Mouse (Mus musculus): ENCODE data around the gene Fer. TPM values are rescaled to one million over a fixed set of nuclear protein-coding genes. Genes with fewer than 3 reads are reported as not detected.
A peak's percentile ranks its signal among the peaks of the same experiment; 100 is the strongest.

The Fer gene
- polyA plus RNA-seq, 1 experiment, result 10.9 TPM

DNA sequence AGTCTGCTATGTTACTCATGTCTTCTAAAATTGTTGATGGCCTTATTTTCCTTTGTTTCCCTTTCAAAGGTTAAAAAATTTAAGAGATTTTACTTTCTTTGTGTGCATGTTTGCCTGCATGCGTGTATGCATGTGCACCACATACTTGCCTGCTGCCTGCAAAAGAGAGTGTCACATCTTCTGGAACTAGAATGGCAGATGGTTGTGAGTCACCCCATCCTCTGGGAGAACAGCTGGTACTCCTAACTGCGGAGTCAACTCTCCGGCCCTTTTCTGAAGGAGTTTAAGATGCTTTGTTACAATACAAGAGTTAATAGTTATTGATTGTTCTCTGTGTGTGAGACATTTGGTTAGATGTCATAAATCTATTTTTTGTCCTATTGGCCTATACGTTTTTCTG lies 16.0 kb downstream of the Fer start:
- Histone ChIP-seq H3K79me2 (ENCODE audit: control insufficient read depth, insufficient read depth) (peaks cover 70% of the 10 kb centered on the region), H3K4me2 (ENCODE audit: low read depth) (peak overlapping the region; percentile 27), H3K36me3 (ENCODE audit: control insufficient read depth, insufficient read depth) (no peaks in the 10 kb centered on the region), H3ac (ENCODE audit: control insufficient read depth, insufficient read length) (no peak overlapping the region), H3K4me3 (no peak overlapping the region), H3K27me3 (ENCODE audit: control insufficient read depth, insufficient read depth, insufficient read length) (no peaks in the 10 kb centered on the region)
- TF ChIP-seq TCF12 (IDR thresholded peaks at IDR 0.05; ENCODE audit: insufficient read depth, poor library complexity, severe bottlenecking), result peak; percentile 63
- peak in 2 of 3 experiments; percentile 60 to 84 for TF ChIP-seq MYOG (IDR thresholded peaks at IDR 0.05; ENCODE audit: control insufficient read depth in 1 of 3, insufficient read depth in 1 of 3, insufficient read length in 2 of 3, low read depth in 2 of 3)
- no peak for TF ChIP-seq MAX (IDR thresholded peaks at IDR 0.05; ENCODE audit: low read depth)
- peak; percentile 69 to 95 (median 94) for TF ChIP-seq MYOD1 (IDR thresholded peaks at IDR 0.05; ENCODE audit: control insufficient read depth in 1 of 3, insufficient read length in 2 of 3, low read depth in 2 of 3)

- Histone ChIP-seq H3K27me3 (ENCODE audit: control insufficient read depth, insufficient read depth, insufficient read length) (no peaks in the 10 kb centered on the region), H3K79me2 (ENCODE audit: control insufficient read depth, insufficient read depth) (peaks cover 69% of the 10 kb centered on the region), H3K36me3 (ENCODE audit: control insufficient read depth, insufficient read depth) (no peaks in the 10 kb centered on the region), H3K4me2 (ENCODE audit: low read depth) (no peak overlapping the region), H3K4me3 (no peak overlapping the region), H3ac (ENCODE audit: control insufficient read depth, insufficient read length) (no peak overlapping the region)
- TF ChIP-seq MYOG (IDR thresholded peaks at IDR 0.05; ENCODE audit: control insufficient read depth in 1 of 3, insufficient read depth in 1 of 3, insufficient read length in 2 of 3, low read depth in 2 of 3) (no peak), POLR2A (IDR thresholded peaks at IDR 0.05; ENCODE audit: insufficient read length, low read depth) (no peak), MAX (IDR thresholded peaks at IDR 0.05; ENCODE audit: low read depth) (no peak), USF1 (IDR thresholded peaks at IDR 0.05; ENCODE audit: low read depth) (no peak)
Observed at GRCm38 (mm10) chr17:63880009-63880408, 17.1 kb downstream of the Fer start.

- Histone ChIP-seq H3K4me2 (ENCODE audit: low read depth) (no peak overlapping the region), H3K36me3 (ENCODE audit: control insufficient read depth, insufficient read depth) (no peaks in the 10 kb centered on the region), H3K27me3 (ENCODE audit: control insufficient read depth, insufficient read depth, insufficient read length) (no peaks in the 10 kb centered on the region), H3ac (ENCODE audit: control insufficient read depth, insufficient read length) (no peak overlapping the region), H3K4me3 (no peak overlapping the region), H3K79me2 (ENCODE audit: control insufficient read depth, insufficient read depth) (peaks cover 52% of the 10 kb centered on the region)
- TF ChIP-seq CEBPB (IDR thresholded peaks at IDR 0.05; ENCODE audit: insufficient read depth, poor library complexity, severe bottlenecking) (peak; percentile 91), MYOG (IDR thresholded peaks at IDR 0.05; ENCODE audit: control insufficient read depth in 1 of 3, insufficient read depth in 1 of 3, insufficient read length in 2 of 3, low read depth in 2 of 3) (no peak)
Observed at GRCm38 (mm10) chr17:63886988-63887387, 24.1 kb downstream of the Fer start.

- H3ac ChIP-seq (ENCODE audit: control insufficient read depth, insufficient read length), result no peak overlapping the region
- no peaks in the 10 kb centered on the region for H3K36me3 ChIP-seq (ENCODE audit: control insufficient read depth, insufficient read depth)
- no peak overlapping the region for H3K4me3 ChIP-seq
- peaks cover 35% of the 10 kb centered on the region for H3K79me2 ChIP-seq (ENCODE audit: control insufficient read depth, insufficient read depth)
- TF ChIP-seq USF1 (IDR thresholded peaks at IDR 0.05; ENCODE audit: low read depth) (no peak), CEBPB (IDR thresholded peaks at IDR 0.05; ENCODE audit: insufficient read depth, poor library complexity, severe bottlenecking) (no peak), MAX (IDR thresholded peaks at IDR 0.05; ENCODE audit: low read depth) (no peak), MYOD1 (IDR thresholded peaks at IDR 0.05; ENCODE audit: control insufficient read depth in 1 of 3, insufficient read length in 2 of 3, low read depth in 2 of 3) (no peak), TCF12 (IDR thresholded peaks at IDR 0.05; ENCODE audit: insufficient read depth, poor library complexity, severe bottlenecking) (no peak), MYOG (IDR thresholded peaks at IDR 0.05; ENCODE audit: control insufficient read depth in 1 of 3, insufficient read depth in 1 of 3, insufficient read length in 2 of 3, low read depth in 2 of 3) (no peak), SRF (IDR thresholded peaks at IDR 0.05; ENCODE audit: control insufficient read depth, insufficient read length, low read depth) (no peak), E2F4 (IDR thresholded peaks at IDR 0.05; ENCODE audit: insufficient read depth) (no peak), TCF3 (IDR thresholded peaks at IDR 0.05; ENCODE audit: insufficient read length, low read depth) (no peak)
- no peak overlapping the region for H3K4me2 ChIP-seq (ENCODE audit: low read depth)
- H3K27me3 ChIP-seq (ENCODE audit: control insufficient read depth, insufficient read depth, insufficient read length), result no peaks in the 10 kb centered on the region
Observed at GRCm38 (mm10) chr17:63890611-63891010, 27.7 kb downstream of the Fer start.

DNA sequence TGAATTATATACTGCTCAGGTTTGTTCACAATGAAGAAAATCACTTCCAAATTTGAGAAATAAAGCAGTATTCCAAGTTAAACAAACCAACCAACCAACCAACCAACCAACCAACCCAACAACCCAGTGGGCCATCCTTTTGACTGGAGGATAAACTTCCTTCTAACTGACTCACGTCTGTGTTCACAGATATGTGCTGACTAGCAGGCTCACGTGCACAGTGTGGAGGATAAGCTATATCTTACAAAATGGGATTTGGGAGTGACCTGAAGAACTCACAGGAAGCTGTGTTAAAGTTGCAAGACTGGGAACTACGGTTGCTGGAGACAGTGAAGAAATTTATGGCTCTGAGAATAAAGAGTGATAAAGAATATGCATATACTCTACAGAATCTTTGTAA lies 33.0 kb downstream of the Fer start:
- Histone ChIP-seq H3K27me3 (ENCODE audit: control insufficient read depth, insufficient read depth, insufficient read length) (no peaks in the 10 kb centered on the region), H3K79me2 (ENCODE audit: control insufficient read depth, insufficient read depth) (peaks cover 13% of the 10 kb centered on the region), H3K4me2 (ENCODE audit: low read depth) (no peak overlapping the region), H3K4me3 (no peak overlapping the region), H3K36me3 (ENCODE audit: control insufficient read depth, insufficient read depth) (peaks cover 5% of the 10 kb centered on the region), H3ac (ENCODE audit: control insufficient read depth, insufficient read length) (no peak overlapping the region)
- TF ChIP-seq SRF (IDR thresholded peaks at IDR 0.05; ENCODE audit: control insufficient read depth, insufficient read length, low read depth) (no peak), MAX (IDR thresholded peaks at IDR 0.05; ENCODE audit: low read depth) (no peak), TCF3 (IDR thresholded peaks at IDR 0.05; ENCODE audit: insufficient read length, low read depth) (no peak), MYOD1 (IDR thresholded peaks at IDR 0.05; ENCODE audit: control insufficient read depth in 1 of 3, insufficient read length in 2 of 3, low read depth in 2 of 3) (no peak), USF1 (IDR thresholded peaks at IDR 0.05; ENCODE audit: low read depth) (no peak), POLR2AphosphoS2 (IDR thresholded peaks at IDR 0.05; ENCODE audit: insufficient read length, low read depth) (no peak), E2F4 (IDR thresholded peaks at IDR 0.05; ENCODE audit: insufficient read depth) (no peak), CEBPB (IDR thresholded peaks at IDR 0.05; ENCODE audit: insufficient read depth, poor library complexity, severe bottlenecking) (no peak), MYOG (IDR thresholded peaks at IDR 0.05; ENCODE audit: control insufficient read depth in 1 of 3, insufficient read depth in 1 of 3, insufficient read length in 2 of 3, low read depth in 2 of 3) (no peak), REST (IDR thresholded peaks at IDR 0.05; ENCODE audit: insufficient read depth, insufficient read length) (no peak), POLR2A (IDR thresholded peaks at IDR 0.05; ENCODE audit: insufficient read length, low read depth) (no peak), TCF12 (IDR thresholded peaks at IDR 0.05; ENCODE audit: insufficient read depth, poor library complexity, severe bottlenecking) (no peak)

Data from myocyte (in vitro differentiated cells).